Mouse (Mus musculus) right cerebral cortex, postnatal 4 days (tissue): ENCODE data around the gene Dnajc16.

Experiments used
- DNase-seq: peaks from one replicate; pipeline ENCODE4 v3.0.0-alpha.2; 2022

Dnajc16 gene

GRCm38 (mm10) chr4:141790524-141790990, at the start of gene Dnajc16:
TSS of gene Dnajc16 (minus strand) at chr4:141790931.
- peak; percentile 92 for DNase-seq

- DNase-seq = no peak
Observed at GRCm38 (mm10) chr4:141834536-141835095, 43.9 kb upstream of the Dnajc16 start.

GRCm38 (mm10) chr4:141833911-141834310, 43.2 kb upstream of the Dnajc16 start:
- no peak for DNase-seq

DNA sequence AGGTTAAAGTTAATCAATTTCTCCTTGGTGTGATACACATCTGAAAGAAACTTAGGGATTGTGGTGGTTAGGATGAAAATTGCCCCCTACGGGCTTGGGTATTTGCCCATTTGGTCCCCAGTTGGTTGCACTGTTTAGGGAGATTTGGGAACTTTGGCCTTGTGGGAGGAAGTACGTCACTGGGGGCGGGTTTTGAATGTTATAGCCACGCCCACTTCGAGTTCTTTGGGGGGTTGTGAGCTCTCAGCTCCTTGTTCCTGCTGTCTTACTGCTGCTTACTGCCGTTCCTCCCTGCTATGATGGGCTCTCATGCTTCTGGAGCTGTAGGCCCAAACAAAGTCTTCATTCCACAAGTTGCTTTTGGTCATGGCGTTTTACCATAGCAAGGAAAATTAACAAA, 40.6 kb upstream of the Dnajc16 start:
- DNase-seq = no peak

DNA sequence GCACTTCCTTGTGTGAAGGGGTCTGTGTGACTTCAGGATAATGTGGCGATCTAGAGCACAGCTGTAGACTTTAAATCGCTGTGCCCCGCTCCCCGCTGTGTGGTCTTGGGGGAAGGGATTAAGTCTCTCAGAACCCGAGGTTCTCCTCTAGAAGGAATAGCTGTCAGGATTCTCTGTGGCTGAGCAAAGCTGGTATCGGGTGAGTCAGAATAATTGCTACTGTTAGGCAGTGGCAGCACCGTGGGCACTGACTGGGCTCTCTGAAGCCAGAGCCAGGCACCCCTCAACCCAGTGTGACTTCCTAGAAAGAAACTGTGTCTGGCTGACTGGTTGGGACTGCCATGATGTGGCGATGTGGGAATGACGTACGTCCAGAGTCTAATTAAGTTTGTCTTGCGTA, 39.6 kb upstream of the Dnajc16 start:
- DNase-seq = no peak

DNA sequence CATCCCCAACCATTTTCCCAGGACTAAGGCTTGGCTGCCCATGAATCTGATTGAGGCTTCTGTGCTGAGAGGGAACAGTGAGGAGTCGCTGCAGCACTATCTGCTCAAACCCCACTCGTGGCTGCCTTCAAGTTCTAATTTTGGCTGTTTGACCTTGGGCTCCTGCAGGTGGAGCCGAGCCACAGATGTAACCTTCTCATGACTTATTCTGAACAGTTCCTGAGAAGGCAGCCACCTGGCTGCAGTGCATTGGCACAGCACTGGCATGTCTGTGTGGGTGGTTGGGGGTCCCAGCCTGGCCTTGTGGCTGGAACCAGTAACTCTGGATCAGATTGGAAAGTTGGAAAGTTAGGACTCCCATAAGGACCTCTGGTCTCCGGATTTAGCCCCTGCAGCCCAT, 37.4 kb upstream of the Dnajc16 start:
- no peak for DNase-seq

- DNase-seq = no peak
Observed at GRCm38 (mm10) chr4:141827401-141827800, 36.7 kb upstream of the Dnajc16 start.

DNA sequence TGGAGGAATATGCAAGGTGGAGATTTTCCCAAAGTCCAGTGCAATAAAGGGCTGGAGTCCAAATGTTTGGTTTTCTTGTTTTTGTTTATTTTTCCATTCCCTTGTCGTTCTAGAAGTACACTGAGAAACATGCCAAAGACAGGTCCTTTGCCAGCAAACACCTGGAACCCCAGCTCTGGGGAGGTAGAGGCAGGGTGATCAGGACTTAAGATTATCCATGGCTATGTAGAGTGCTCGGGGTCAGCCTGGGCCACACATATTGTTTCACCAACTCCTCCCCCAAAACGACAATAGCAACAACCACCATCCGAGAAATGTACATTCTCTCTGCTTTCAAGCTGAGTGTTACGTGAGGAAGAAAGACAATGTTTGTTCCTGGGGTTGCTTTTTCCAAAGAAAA, 35.3 kb upstream of the Dnajc16 start, which contains the start of gene Cela2a:
TSS of gene Cela2a (minus strand) at position 101 of the 400 bp plus-strand sequence.
- no peak for DNase-seq

GRCm38 (mm10) chr4:141822979-141823378, 32.2 kb upstream of the Dnajc16 start:
- no peak for DNase-seq

DNA sequence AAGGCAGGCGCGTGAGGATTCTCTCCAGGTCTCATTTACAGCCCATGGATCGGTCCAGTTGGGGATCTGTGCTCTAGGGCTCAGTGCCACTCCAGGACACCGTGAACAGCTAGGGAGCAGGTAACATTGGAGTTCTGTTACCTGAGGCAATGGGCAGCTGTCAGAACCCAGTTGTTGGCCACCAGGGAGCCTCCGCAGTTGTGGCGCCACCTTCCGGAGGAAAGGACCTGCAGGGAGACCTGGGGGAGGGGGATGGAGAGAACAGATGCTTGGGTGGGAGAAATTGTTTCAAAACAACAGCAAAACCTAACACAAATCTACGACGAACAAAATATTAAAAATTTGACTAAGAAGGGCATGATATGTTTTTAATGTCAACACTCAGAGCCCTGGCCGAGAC, 31.4 kb upstream of the Dnajc16 start:
- DNase-seq = peak; percentile 19

DNA sequence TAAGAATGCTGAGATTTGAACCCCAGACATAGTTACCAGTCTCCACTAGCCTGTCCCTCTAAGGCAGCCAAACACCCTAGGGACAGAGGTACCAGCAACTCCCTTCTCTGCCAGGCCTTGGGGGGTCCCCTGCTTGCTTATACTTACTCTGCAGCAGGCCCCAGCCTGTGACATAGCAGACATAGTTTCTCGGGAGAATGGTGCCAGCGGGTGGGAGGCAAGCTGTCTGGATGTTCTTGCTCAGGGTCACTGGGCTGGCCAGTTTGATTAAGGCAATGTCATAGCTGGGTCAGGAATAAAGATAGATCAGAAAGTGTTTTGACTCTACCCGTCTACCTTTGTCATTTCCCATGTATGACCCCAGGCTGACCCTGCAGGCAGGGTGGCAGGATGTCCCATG, 30.4 kb upstream of the Dnajc16 start:
- DNase-seq = no peak

- DNase-seq = no peak
Observed at GRCm38 (mm10) chr4:141819316-141819715, 28.6 kb upstream of the Dnajc16 start.

DNA sequence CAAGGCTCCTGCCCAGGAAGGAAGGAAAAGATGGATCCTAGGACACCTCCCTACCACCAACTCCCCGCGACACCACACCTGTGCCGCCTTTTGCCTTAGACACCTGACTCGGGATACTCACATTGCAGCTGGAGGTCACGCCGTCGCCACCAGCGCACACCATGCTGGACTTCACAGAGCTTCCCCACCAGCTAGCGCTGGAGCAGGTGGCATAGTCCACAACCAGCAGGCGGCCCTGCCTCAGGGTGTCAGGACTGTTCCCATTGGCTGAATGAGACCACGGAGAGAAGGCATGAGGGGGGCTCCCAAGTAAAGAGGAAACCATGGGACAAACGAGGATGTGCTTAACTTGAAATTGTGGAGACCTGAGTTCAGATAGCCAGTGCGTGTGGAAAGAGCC, 28.1 kb upstream of the Dnajc16 start:
- no peak for DNase-seq

- no peak for DNase-seq
Observed at GRCm38 (mm10) chr4:141817706-141818105, 27.0 kb upstream of the Dnajc16 start.

DNA sequence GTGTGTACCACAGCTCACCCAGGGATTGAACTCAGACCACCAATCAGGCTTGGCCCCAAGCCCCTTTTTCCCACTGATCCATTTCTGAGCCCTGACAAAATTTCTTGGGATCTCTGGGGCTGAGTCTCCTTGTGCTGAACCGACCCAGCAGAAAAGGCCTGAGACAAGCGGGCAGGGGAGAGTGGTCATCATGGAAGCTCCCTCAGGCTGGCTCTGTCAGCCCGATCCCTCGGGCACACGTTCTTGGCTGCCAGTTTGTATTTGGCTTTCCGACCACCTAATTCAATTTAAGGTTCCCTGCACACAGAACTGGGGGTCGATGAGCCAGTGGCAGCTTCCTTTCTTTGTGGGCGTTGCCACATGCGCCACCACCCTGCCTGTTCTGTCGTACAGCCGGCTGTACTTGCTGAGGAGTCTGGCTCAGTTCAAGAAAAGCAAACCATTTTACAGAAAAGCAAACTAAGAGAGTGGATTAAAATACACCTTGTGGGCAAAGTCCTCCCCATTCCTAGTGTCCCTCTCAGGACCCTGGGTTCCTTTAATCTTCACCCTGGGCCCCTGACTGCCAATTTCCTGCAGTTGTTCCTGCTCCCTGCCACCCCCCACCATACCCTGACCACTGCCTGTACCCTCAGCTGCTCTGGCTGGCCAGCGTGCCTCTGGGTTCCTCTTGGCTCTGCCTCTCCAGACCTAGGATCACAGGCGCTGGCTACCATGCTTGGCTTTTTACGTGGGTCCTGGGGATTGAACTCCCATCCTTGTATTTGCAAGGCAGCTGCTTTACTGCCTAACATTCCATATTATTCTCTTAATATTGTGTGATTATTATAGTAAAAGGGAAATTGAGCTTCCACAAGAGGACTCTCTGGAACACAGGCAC, 26.3 kb upstream of the Dnajc16 start:
- no peak for DNase-seq

GRCm38 (mm10) chr4:141816267-141816666, 25.5 kb upstream of the Dnajc16 start:
- no peak for DNase-seq

DNA sequence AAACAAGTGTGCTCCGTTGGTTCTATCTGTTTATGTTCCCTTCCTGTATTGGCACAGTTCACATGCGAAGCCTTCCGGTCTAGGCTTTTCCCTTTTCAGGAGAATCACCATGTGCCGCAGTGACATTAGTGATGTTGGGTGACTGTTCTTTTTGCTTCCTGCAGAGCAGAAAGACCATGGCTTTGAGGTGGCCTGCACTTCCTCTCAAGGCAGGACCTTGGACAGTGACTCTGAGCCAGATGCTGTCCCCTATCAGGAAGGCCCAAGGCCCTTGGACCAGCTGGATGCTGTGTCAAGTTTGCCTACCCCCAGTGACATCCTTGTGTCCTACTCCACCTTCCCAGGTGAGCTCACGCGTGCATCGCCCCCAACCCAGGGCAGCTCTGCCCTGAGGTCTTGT, 20.6 kb upstream of the Dnajc16 start:
- no peak for DNase-seq

DNA sequence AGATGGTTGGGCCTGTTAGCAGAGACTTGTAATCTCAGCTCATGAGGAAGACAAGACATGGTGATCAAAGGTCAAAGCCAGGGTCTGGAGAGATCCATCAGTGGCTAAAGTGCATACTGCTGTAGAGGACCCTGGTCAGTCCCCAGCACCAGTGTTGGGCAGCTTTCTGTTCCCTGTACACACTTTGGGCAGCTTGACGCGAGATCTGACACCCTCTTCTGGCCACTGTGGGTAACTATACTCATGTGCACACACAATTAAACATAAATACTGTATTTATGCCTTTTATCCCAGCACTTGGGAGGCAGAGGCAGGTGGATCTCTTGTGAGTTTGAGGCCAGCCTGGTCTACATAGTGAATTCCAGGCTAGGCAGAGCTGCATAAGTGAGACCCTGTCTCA, 20.2 kb upstream of the Dnajc16 start:
- DNase-seq = no peak

DNA sequence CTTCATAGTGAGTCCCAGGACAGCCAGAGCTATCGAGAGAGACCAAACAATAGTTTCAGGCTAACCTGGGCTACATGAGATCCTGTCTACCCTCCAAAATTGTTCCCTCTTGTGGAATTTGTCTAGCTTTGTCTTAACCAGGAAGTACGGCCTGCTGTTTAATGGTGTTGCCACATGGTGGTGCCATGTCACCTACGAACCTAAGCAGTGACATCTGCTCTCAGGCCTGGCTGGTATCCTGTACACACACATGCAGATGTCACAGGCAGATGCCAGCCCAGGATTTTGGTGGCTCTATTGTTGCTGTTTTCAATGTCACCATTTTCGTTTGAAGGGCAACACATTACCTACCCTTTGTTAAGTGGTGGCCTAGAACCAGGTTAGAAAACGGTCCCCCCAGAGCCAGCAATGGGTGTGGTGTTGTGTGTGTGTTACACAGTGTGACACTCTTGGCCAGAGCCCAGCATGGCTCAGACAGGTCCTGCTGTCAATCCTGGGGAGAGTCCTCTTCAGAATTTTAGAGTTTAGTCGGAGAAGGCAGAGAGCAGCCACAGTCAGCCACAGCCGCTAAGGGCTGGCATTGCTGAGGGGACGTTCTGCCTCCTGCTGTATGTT, 19.2 kb upstream of the Dnajc16 start:
- no peak for DNase-seq

DNA sequence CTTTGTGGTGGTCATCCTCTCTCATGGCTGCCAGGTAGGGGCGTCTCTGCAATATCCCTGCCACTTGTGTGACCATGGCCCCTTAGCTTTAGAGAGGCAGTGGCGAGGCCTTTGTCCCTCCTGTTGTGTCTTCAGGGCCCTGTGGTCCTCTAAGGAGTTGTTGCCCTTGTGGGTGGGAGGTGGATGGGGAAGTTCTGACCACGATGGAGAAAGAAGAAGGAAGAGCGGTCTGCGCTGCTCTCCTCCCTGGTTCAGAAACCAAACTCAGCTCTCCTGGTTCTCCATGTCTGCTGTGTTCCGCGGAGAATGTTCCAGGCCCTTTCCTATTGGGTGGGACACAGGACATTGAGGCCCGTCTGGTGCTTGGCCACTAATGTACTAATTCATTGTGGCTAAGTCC, 15.2 kb upstream of the Dnajc16 start:
- DNase-seq = no peak

DNA sequence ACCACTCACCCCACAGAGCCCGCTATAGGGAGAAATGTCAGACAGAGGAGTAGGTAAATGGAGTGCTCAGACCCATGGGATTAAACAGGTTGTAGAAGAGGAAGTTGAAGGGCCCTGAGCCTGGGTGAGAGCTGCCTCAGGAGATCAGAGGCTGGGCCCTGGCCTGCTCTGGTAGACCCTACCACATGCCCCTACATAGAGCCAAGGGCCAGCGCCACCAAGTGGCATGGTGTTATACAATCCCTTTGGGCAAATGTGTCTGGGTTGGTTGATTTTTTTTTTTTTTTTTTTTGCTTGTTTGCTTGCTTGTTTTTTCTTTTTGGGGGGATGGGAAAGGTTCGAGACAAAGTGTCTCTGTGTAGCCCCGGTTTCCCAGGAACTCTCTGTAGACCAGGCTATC, 13.4 kb upstream of the Dnajc16 start:
- DNase-seq = no peak

DNA sequence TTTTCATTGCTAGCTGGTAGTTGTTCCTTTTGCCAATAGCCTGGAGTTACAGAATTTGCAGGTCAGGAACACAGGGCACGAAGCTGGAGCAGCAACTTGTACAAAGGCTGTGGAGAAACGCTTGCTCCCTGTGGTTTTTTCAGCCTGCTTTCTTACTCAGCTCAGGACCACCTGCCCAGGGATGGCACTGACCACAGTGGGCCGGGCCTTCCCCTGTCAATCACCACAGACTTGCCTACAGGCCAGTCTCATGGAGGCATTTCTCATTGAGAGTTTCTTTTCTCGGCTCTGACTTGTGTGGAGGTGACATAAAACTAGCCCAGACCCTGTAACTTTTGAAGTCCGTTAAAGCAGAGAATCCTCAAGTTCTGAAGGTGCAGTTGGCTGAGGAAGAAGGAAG, 6.8 kb upstream of the Dnajc16 start:
- no peak for DNase-seq

DNA sequence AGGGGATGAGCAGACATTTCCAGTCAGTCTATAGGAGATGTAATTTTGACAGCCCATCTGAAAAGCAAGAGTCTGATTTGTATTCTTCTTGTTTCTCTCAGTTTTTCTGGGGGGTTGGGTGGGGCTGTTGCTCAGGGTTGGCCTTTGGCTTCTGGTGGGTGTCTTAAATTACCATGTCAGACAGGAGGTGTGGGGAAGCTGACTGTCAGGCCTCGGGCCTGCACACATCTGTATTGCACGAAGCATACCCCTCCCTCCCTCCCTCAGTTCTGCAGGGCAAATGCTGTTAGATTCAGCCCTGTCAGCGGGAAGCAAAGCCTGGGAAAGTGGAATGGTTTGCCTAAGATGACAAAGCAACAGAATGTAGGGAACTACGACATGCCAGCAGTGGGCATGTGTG, 6.2 kb upstream of the Dnajc16 start:
- no peak for DNase-seq

GRCm38 (mm10) chr4:141796356-141796755, 5.6 kb upstream of the Dnajc16 start:
- no peak for DNase-seq
